Mouse (Mus musculus) kidney, adult 8-10 months (tissue): Measurements from ENCODE around the gene Glyr1.

Experiments
- DNase-seq, 2 experiments: peaks; one replicate each; pipeline ENCODE4 v3.0.0; 2022

Glyr1 gene

GRCm38 (mm10) chr16:5011285-5011684 lies 38.4 kb downstream of the Glyr1 start:
- no peak for DNase-seq

DNA sequence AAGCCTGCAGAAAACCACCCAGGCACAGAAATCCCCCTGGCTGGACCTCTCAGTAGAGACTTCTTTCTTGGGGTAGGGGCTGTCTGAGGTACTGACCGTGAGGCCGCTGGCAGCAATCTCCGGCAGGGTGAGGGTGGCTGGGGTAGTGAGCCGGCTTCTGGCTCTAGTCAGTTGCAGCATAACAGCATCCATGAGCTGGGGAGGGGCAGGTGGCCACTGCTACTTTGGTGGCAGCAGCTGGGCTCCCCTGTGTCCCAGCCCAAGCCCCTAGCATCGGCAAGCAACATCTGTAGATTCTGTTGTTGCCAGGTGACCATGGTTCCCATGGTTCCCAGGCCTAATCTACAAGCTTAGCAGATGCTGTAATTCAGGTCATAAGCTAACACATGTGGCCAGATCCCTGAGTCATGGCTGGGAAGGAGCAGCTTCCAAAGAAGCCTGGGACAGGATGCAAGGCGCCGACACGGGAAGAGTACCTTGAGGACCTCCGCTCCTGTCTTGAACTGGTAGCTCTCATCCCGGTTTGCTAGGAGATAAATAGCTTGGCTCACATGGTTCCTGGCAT lies 39.2 kb downstream of the Glyr1 start:
- no peak for DNase-seq

DNA sequence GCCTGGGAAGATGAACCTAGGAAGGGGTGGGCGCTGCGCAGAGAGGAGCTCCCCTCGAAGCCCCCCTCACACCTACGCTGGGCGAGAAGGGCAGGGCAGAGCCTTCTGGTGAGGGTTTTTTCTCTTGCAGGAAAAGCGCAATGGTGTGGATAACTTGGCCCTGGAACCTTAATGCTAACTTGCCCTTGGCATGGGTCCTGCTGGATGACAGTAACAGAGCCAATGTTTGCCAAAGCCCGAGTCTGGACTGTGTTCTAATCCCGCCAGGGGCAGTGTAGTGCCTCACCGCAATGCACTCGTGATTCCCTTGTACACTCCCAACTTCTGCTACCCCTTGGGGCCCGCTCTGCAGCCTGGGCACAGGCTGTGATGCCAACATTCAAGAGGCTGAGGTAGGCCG lies 41.6 kb downstream of the Glyr1 start:
- DNase-seq, result peak; percentile 70 to 76

DNA sequence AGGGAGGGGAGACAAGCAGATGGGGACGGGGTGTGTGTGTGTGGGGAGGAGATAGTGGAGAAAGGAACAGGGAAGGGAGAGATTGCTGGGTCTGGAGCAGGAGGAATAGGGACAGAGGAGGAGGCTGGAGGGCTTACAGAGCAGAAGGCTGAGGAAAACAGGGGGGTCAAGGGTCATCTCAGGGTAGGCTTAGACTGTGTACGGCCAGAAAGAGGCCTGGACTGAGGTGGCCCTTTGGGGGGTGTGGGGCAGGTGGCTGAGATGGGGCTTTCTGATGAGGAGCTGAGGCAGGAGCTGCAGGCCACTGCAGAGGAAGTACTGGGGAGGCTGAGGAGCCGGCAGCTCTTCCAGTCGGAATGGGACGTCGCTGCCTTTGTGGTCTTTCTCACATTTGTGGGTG lies 42.2 kb downstream of the Glyr1 start:
- peak in 1 of 2 experiments; percentile 28 for DNase-seq

GRCm38 (mm10) chr16:5007067-5007466 lies 42.6 kb downstream of the Glyr1 start, which contains the start of gene Smim22:
Gene Smim22 (plus strand): TSS chr16:5007288.
- DNase-seq, result peak; percentile 87 to 88

GRCm38 (mm10) chr16:5000611-5001010 lies 49.1 kb downstream of the Glyr1 start:
- peak; percentile 74 to 75 for DNase-seq

DNA sequence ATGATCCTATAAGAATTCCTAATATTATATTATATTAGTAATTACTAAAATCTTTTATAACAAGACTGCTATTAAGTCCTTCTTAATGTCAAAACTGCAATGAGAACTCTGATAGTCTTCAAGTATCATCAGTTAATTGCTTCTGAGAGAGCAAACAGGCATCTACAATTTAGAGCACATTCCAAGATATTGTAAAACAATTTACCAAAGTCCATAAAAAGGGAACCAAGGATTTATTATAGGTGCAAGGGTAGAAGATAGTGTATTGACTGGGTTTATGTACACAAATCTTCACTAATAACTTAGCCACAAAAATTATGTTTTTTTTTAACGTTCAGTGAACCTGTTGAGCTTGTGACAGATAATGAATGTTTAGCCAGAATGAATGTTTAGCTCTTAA lies 50.7 kb downstream of the Glyr1 start:
- no peak for DNase-seq

GRCm38 (mm10) chr16:4997553-4997952 lies 52.1 kb downstream of the Glyr1 start, which contains the start of gene Sept12:
Gene Sept12 (minus strand): TSS chr16:4997852.
- peak in 1 of 2 experiments; percentile 31 for DNase-seq

- no peak for DNase-seq
Observed at GRCm38 (mm10) chr16:4993276-4993675, 56.4 kb downstream of the Glyr1 start.

DNA sequence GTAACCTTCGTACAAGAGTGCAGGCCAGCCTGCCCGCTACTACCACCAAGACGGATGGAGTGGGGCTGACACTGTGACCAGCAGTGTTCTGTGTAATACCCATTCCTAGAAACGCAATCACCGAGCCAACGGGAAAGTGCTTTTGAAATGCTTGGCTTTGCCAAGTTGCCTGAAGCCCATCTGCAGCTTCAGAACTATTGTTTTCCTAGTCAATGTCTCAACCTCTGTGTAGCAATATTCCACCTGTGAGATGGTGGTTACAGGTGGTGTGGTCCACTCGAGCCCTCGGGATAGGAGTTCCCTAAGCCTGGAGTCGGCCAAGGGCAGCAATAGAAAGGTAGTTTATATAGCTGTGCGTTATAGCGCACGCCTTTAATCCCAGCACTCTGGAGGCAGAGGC lies 64.9 kb downstream of the Glyr1 start:
- DNase-seq, result no peak

GRCm38 (mm10) chr16:4979755-4980380 lies 69.8 kb downstream of the Glyr1 start:
- peak; percentile 46 to 52 for DNase-seq

- peak; percentile 30 for DNase-seq
Observed at GRCm38 (mm10) chr16:4978275-4979051, 71.2 kb downstream of the Glyr1 start.

DNA sequence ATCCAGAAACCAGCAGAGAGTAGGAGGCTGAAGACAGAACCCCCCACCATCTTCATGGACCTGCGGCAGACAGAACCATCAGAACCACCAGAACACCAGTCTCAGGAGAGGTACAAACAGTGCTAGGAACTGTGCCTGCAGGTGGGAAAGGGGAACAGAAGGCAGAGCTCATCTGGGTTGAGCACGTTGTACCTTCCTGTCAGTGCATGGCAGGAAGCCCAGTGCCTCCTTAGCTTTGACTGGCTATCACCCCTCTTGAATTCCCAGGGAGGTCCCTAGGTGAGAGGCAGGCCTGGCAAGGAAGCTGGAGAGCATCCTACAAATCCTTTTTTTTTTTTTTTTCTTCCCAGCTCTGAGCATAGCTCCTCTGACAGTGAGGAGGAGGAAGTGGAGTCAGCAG lies 73.5 kb downstream of the Glyr1 start:
- DNase-seq, result no peak

DNA sequence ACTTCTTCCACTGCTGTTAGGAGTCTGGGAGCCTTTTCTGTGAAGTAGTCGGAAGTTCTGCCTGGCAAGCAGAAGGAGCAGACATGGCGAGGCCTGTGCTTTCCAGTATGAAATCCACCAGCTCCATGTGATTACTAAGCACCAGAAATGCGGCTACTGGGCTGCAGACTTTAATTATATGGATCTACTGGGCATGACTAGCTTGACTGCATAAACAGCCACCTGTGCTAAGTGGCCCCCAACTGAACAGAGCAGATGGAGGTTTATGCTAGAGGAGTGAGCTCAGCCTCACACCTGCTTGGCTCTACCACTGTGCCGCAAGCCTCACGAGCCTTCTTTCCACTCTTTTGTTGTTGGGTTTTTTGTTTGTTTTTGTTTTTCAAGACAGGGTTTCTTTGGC lies 75.1 kb downstream of the Glyr1 start:
- no peak for DNase-seq

- DNase-seq, result no peak
Observed at GRCm38 (mm10) chr16:4971626-4972025, 78.0 kb downstream of the Glyr1 start.

DNA sequence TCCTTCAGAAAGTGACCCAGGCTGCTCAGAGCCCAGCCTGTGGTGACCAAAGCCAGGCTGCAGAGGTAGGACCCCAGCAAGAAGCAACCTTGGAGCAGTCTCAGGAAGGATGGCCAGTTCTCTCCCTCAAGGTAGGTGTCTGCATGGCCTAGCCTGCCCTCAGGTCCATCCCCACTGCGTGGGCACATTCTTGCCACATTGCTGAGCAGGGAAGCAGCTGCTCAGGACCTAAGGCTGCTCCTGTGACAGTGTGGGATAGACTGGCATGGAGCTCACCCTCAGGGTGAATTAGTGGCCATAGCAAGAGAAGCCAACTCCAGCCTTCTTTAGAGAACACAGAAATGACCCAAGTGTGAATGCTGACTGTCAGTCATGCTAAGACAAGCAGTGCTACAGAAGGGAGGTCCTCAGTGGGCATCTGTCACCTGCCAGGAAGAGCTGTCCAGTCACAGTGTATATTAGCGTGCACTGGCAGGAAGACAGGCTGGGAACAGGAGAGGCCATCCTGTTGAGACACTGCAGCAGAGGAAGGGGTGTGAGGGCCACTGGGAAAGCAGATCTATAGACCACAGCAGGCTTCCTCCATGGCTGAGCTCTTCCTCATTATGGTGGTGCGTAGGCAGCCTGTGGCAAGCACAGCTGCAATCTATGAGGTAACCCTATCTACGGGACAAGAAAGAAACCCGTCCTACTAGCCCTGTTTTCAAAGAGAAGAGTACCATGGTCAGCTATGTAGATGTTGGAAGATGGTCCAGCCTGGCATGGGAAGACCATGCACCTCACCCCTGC lies 80.4 kb downstream of the Glyr1 start:
- DNase-seq, result no peak

- DNase-seq, result no peak
Observed at GRCm38 (mm10) chr16:4968426-4968825, 81.2 kb downstream of the Glyr1 start.

- DNase-seq, result no peak
Observed at GRCm38 (mm10) chr16:4965392-4966129, 84.1 kb downstream of the Glyr1 start.

DNA sequence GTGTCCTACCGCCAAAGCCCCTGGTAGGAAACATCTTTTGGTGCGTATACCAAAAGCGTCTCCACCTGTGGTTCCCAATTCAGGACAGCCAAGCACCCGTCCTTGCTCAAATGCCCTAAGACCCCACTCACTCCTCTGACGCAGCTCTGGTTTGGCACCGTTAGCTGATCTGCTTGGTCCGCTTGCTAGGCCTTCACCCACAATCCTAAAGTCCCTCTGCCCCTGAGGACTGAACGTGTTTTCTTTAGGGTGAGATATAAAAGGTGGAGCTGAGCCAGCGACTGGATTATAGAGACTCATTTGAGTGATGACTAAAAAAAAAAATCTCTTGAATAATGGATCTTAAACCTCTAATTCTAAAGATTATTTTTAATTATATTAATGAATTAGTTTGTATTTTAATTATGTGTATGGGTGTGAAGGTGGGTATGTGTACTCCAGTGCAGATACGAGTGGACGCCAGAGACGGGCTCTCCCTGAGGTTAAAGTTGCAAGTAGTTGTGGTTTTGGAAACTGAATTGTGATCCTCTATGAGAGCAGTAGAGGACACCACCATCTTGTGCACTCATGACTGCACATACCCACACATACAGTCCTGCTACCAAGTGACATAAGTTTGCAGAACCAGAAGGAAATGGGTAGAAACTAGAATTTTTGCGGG lies 84.8 kb downstream of the Glyr1 start:
- DNase-seq, result no peak
